Mouse (Mus musculus) heart, embryonic 13.5 days (tissue): ENCODE measurements around the gene Mok. TPM values are rescaled to one million over a fixed set of nuclear protein-coding genes. Genes with fewer than 3 reads are reported as not detected.

ENCODE experiments used
- ATAC-seq: fragments of 200-750 bp; cut with Nextera tagmentation; 2 replicates; pipeline ENCODE4 v1.8.0; 2017; ENCODE audit warnings: moderate TSS enrichment; ENCODE audit not compliant: insufficient number of reproducible peaks, low FRiP score, low TSS enrichment; ENCODE audit errors: extremely low read depth
- H3K27ac ChIP-seq: fragments of 300-500 bp; sonication (generic); replicated peaks from 2 replicates; pipeline ENCODE4 v1.5.1; 2015; ENCODE audit warnings: moderate library complexity, mild to moderate bottlenecking, inconsistent platforms
- H3K27me3 ChIP-seq: fragments of 300-500 bp; sonication (generic); replicated peaks from 2 replicates; pipeline ENCODE4 v1.6.1; 2015; ENCODE audit warnings: mild to moderate bottlenecking, inconsistent platforms
- H3K36me3 ChIP-seq: fragments of 300-500 bp; sonication (generic); 2 replicates; pipeline ENCODE4 v1.6.1; 2015; ENCODE audit warnings: mild to moderate bottlenecking, inconsistent platforms
- H3K4me1 ChIP-seq: fragments of 300-500 bp; sonication (generic); 2 replicates; pipeline ENCODE4 v1.6.1; 2015; ENCODE audit warnings: inconsistent platforms
- H3K4me2 ChIP-seq: fragments of 300-500 bp; sonication (generic); 2 replicates; pipeline ENCODE4 v1.6.1; 2015; ENCODE audit warnings: inconsistent platforms, mild to moderate bottlenecking, moderate library complexity
- H3K4me3 ChIP-seq: fragments of 300-500 bp; sonication (generic); 2 replicates; pipeline ENCODE4 v1.5.1; 2015; ENCODE audit warnings: moderate library complexity, mild to moderate bottlenecking, inconsistent platforms
- H3K9ac ChIP-seq: fragments of 300-500 bp; sonication (generic); 2 replicates; pipeline ENCODE4 v1.6.1; 2015; ENCODE audit warnings: inconsistent platforms, mild to moderate bottlenecking, moderate library complexity
- H3K9me3 ChIP-seq: fragments of 300-500 bp; sonication (generic); 2 replicates; pipeline ENCODE4 v1.6.1; 2016; ENCODE audit warnings: inconsistent platforms
- WGBS: fragments of 180-500 bp; shearing (Covaris S2); methylation state at CpG from one replicate; pipeline ENCODE4 v1.1.7; 2015; ENCODE audit warnings: mixed read lengths; 5-methylcytosine and 5-hydroxymethylcytosine counted together
- polyA plus RNA-seq: library from polyadenylated mRNA; unstranded; fragments of >200 nt; fragmentation: Nextera tagmentation; extraction: Ambion mirVana; gene quantifications from 2 replicates; pipeline ENCODE4 v1.2.1, GENCODE M21; 2015

The Mok gene
- polyA plus RNA-seq: 2.7 and 3.5 TPM in 2 replicates

DNA sequence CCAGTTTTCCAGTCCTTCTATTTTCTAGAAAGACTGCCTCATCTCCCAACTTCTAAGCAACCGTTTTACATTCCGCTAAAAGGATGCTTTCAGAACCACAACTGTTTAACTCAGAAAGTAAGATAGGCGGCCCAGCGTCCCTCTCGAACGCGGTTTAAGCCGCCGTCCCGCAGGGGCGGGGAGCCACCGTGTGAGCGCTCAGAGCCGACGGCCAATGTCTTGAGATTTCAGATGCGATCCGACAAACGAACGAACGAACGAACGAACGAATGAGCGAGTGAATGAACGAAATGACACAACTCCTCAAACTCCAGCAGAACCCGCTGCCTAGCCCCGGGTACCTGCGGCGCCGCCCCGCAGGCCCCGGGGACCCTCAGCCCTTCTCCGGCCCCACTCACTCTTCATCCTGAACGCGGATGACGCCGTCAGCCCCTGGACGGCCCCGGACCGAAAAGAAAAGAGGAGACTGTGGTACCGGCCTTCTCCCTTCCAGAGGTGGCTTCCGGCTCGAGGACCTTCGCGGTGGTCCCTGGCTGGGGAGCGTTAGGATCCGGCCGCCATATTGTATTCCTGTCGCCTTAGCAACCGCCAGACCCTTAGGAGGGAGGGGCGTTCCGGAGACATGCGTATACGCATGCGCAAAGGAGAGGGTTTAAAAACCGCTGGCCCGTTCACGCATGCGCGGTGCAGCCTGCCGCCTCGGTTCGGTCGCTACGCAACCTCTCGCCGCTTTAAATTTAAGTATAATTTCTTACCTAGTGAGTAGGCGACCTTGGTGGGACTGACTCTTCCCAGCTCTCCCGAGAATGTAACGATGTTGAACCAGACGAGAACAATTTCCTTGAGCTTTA lies at the start of gene Mok:
Mok (minus strand) TSS at position 592 of the 851 bp plus-strand sequence.
- Histone ChIP-seq H3K27ac (no peak within 1 kb of the TSS), H3K36me3 (no peaks in the 10 kb centered on the region), H3K4me3 (peak within 1 kb of the TSS; percentile 76), H3K4me1 (peaks cover 27% of the 10 kb centered on the region), H3K27me3 (no peaks in the 10 kb centered on the region), H3K9me3 (no peaks in the 10 kb centered on the region), H3K9ac (peak within 1 kb of the TSS; percentile 86), H3K4me2 (peak within 1 kb of the TSS; percentile 79)
- WGBS: under 1% methylated on average over 71 of the region's 71 CpGs
- peak; percentile 44 for ATAC-seq

DNA sequence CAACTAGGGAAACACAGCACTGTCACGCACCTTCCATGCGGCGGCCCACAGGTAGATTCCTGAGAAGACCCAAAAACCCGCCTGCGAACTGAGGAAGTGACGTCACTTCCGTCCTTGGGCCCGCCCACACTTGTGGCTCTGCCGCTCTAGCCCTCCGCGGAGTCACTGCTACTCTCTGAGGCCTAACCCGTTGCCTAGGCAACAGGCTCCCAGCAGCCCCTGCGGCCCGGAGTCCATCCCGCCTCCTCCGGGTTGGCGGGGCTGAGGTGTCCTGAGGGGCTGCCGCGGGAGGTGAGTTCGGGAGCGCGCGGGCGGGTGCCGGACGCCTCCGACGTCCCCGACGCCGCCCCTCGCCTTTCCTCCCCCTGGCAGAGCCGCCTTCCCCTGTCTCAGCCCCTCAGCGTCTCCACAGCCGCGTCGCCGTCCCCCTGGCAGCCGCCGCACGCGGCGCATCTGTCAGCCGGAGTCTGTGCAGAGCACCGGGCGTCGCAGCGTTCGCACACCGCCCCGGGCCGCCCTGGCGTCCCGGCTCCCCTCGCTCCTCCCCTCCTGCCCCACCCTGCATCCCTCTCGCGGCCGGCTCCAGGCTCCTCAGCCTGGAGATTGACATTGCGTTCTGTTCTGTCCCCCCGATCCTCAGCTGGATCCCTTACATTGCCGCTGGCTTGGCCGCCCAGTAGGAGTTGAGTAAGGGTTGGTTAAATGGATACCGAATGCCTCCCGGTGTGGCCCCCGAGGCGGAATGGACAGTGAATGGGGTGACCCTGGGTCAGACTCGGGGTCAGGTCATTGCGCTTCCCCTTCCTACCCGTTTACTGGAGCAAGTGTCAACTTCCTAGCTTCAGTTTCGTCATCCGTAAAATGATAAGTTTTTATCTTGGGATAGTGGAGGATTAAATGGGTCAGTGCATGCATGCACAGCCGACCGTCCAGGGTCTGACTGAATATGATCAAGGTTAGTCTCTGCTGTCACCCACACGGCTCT lies 48.6 kb upstream of the Mok start, which contains the start of the genes Cinp and Tecpr2:
Cinp (minus strand) TSS at position 110 of the 985 bp plus-strand sequence.
Tecpr2 (plus strand) TSS at position 229 of the 985 bp plus-strand sequence.
- Histone ChIP-seq H3K4me2 (peak within 1 kb of the TSS; percentile 97), H3K9me3 (no peaks in the 10 kb centered on the region), H3K27me3 (no peaks in the 10 kb centered on the region), H3K4me1 (peaks cover 19% of the 10 kb centered on the region), H3K4me3 (peak within 1 kb of the TSS; percentile 87), H3K9ac (peak within 1 kb of the TSS; percentile 93), H3K36me3 (no peaks in the 10 kb centered on the region), H3K27ac (peak within 1 kb of the TSS; percentile 88)
- peak; percentile 100 for ATAC-seq
- WGBS: under 1% methylated on average over 71 of the region's 74 CpGs

DNA sequence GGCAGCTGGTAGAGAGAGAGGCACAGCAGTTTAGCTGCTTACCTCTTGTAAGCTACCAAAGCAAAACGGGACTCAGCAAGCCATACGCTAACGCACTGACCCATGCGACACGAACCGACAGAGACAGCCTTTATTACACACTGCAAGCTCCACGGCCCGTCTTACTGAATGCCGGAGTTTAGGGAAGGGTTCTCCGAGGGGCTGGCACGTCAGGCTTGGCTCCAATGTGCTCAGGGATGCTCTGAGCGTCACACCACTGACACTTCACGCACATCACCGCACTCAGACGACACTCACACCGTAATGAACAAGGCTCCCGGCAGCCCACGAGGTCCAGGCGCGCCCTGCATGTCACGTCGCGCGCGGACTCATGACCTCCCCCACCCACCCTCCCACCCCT lies 47.9 kb upstream of the Mok start:
- peak; percentile 21 for ATAC-seq
- Histone ChIP-seq H3K4me2 (peak overlapping the region; percentile 97), H3K9ac (peak overlapping the region; percentile 93), H3K27ac (peak overlapping the region; percentile 53; the same call in 1 of the 2 replicates), H3K36me3 (peaks cover 3% of the 10 kb centered on the region), H3K4me1 (peaks cover 19% of the 10 kb centered on the region), H3K4me3 (peak overlapping the region; percentile 87), H3K27me3 (no peaks in the 10 kb centered on the region), H3K9me3 (no peaks in the 10 kb centered on the region)
- WGBS: 0% methylated on average over 25 of the region's 25 CpGs

DNA sequence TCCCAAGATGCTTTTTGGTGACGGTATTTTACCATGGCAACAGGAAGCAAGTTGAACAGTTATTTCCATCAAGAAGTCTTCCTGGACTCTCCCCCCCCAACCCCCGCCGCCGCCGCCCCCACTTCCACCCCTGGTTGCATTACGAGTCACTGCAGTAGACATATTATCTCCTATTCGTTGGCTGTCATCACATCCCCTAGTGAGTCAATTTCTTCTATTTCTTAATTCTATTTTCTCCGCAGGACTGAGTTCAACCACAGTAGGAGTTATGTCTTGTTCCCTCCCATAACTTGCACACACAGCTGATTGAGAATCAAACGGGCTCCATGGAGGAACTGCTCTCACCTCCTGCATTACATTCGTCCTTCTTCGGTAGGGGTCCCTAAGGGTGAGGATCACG lies 47.4 kb upstream of the Mok start:
- Histone ChIP-seq H3K36me3 (peaks cover 8% of the 10 kb centered on the region), H3K9ac (peak overlapping the region; percentile 93), H3K4me1 (peaks cover 19% of the 10 kb centered on the region), H3K27ac (no peak overlapping the region), H3K27me3 (no peaks in the 10 kb centered on the region), H3K4me2 (peak overlapping the region; percentile 97), H3K9me3 (no peaks in the 10 kb centered on the region), H3K4me3 (peak overlapping the region; percentile 87)
- no peak for ATAC-seq
- 29% methylated on average over 12 of the region's 12 CpGs for WGBS

DNA sequence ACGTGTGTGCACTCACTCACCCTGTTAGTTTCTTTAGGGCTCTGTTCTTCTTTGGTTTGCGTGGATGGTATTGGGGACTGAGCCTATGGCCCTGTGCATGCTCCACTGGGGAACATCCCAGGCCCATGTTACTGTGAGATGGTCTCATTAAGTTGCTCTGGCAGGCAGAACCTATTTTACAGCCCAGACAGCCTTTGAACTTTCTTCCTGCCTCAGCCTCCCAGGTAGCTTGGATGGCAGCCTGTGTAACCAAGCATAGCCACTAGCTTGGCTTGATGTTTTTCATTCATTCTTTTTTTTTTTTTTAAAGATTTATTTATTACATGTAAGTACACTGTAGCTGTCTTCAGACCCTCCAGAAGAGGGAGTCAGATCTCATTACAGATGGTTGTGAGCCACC lies 44.5 kb upstream of the Mok start:
- 94% methylated on average over 2 of the region's 2 CpGs for WGBS
- H3K9me3 ChIP-seq: no peaks in the 10 kb centered on the region
- no peaks in the 10 kb centered on the region for H3K27me3 ChIP-seq
- H3K4me3 ChIP-seq: no peak overlapping the region
- H3K4me2 ChIP-seq: no peak overlapping the region
- H3K27ac ChIP-seq: no peak overlapping the region
- peaks cover 32% of the 10 kb centered on the region for H3K36me3 ChIP-seq
- peaks cover 18% of the 10 kb centered on the region for H3K4me1 ChIP-seq
- no peak overlapping the region for H3K9ac ChIP-seq
- no peak for ATAC-seq

DNA sequence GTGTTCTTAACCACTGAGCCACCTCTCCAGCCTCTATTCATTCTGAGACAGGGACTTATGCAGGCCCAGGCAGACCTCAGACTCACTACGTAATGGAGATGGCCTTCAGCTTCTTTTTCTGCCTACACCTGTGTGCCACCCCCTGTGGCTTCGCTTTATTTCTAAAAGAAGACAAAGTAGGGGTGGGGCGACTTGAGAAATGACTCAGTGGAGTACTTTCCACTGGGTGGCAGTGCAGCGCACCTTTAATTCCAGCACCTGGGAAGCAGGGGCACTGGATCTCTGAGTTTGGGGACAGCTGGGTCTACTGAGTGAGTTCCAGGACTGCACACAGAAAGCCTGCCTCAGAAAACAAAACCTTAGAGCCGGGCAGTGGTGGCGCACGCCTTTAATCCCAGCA lies 41.6 kb upstream of the Mok start:
- Histone ChIP-seq H3K4me1 (no peaks in the 10 kb centered on the region), H3K27me3 (no peaks in the 10 kb centered on the region), H3K4me3 (no peak overlapping the region), H3K36me3 (peaks cover 56% of the 10 kb centered on the region), H3K4me2 (no peak overlapping the region), H3K27ac (no peak overlapping the region), H3K9ac (no peak overlapping the region), H3K9me3 (no peaks in the 10 kb centered on the region)
- no peak for ATAC-seq
- WGBS: 89% methylated on average over 7 of the region's 7 CpGs

DNA sequence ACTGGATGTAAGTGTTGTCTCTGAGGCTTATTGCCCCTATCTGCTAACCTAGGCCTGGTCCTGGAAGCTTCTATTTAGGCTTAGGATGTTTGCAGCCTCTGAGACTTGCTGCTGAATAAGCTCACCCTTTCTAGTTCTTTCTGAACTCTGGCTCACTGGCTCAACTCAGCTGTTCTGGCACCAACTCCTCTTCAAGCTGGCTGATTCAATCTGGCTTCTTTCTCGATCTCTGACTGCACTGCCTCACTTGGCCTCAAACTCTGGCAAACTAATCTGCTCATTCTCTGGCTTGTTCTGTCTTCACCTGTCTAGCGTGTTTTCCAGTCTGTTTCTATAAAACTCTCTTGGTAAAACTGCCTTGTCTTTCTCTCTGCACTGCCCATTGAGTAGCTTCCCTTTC lies 34.6 kb upstream of the Mok start:
- Histone ChIP-seq H3K4me2 (no peak overlapping the region), H3K27me3 (no peaks in the 10 kb centered on the region), H3K4me3 (no peak overlapping the region), H3K9ac (no peak overlapping the region), H3K4me1 (no peaks in the 10 kb centered on the region), H3K36me3 (peaks cover 93% of the 10 kb centered on the region), H3K27ac (no peak overlapping the region), H3K9me3 (no peaks in the 10 kb centered on the region)
- 88% methylated on average over 2 of the region's 2 CpGs for WGBS
- ATAC-seq: no peak

DNA sequence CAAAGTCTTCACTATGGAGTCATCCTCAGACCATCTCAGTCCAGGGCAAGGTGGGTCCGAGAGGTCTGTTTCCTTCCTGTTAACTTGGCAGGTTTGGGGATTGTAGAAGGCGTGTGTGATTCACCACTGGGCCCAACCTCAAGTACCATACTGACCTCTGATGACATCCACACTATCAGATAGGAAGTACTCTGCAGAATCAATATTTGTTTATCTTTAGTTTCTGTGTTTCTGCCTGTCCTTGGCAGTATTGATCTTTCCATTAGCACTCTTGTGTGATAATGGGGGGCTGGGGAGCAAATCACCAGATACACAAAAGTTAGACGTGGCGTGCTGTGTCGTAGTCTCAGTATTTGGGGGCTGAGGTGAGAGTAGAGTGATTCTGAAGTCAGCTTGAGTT lies 30.5 kb upstream of the Mok start:
- peaks cover 96% of the 10 kb centered on the region for H3K36me3 ChIP-seq
- WGBS: 87% methylated on average over 5 of the region's 5 CpGs
- no peak overlapping the region for H3K4me2 ChIP-seq

DNA sequence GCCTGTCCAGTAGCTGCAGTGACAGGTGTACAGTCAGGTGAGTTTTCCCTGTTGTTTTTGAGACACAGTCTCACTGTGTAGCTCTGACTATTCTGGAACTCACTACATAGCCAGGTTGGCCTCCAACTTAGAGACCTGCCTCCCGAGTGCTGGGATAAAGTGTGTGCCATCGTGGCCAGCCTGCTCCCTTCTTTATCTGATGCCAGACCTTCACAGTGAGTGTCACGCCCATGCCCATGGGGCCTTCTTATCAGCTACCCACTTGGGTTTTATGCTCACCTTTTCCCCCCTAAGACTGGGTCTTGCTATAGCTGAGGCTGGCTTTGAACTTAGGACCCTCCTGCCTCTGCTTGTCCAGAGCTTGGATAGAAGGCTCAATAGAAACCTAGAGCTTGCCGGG lies 29.4 kb upstream of the Mok start:
- H3K27ac ChIP-seq: no peak overlapping the region
- WGBS: 79% methylated on average over 4 of the region's 4 CpGs
- no peak overlapping the region for H3K4me3 ChIP-seq
- no peaks in the 10 kb centered on the region for H3K4me1 ChIP-seq
- no peak for ATAC-seq
- peaks cover 95% of the 10 kb centered on the region for H3K36me3 ChIP-seq
- H3K27me3 ChIP-seq: no peaks in the 10 kb centered on the region
- no peak overlapping the region for H3K9ac ChIP-seq
- H3K4me2 ChIP-seq: no peak overlapping the region
- H3K9me3 ChIP-seq: no peaks in the 10 kb centered on the region

More for the DNA sequence above, 30.5 kb upstream of the Mok start:
- no peak overlapping the region for H3K9ac ChIP-seq
- H3K27me3 ChIP-seq: no peaks in the 10 kb centered on the region
- H3K4me1 ChIP-seq: no peaks in the 10 kb centered on the region
- no peaks in the 10 kb centered on the region for H3K9me3 ChIP-seq
- no peak overlapping the region for H3K4me3 ChIP-seq
- no peak for ATAC-seq
- H3K27ac ChIP-seq: no peak overlapping the region

DNA sequence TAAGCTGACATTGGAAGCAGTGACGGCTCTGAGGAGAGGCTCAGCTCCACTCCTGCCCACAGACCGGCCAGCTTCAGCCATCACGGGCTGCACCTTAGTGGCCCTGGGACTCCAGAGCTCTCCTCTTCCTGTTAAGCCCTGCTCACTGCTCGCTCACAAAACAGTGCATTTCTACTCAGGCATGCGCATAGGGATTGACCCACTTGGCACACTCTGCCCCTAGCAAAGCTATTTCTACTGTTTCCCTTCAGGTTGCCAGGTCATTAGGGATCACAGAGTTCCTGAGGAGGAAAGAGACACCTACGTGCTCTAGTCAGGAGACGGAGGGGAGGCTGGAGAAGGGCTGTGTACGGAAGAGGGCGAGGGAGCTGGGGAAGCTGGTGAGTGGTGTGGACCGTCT lies 25.2 kb upstream of the Mok start:
- no peak overlapping the region for H3K9ac ChIP-seq
- no peak for ATAC-seq
- no peaks in the 10 kb centered on the region for H3K4me1 ChIP-seq
- no peaks in the 10 kb centered on the region for H3K27me3 ChIP-seq
- no peak overlapping the region for H3K4me2 ChIP-seq
- no peak overlapping the region for H3K27ac ChIP-seq
- WGBS: 87% methylated on average over 10 of the region's 10 CpGs
- no peaks in the 10 kb centered on the region for H3K9me3 ChIP-seq
- no peak overlapping the region for H3K4me3 ChIP-seq
- peaks cover 86% of the 10 kb centered on the region for H3K36me3 ChIP-seq

DNA sequence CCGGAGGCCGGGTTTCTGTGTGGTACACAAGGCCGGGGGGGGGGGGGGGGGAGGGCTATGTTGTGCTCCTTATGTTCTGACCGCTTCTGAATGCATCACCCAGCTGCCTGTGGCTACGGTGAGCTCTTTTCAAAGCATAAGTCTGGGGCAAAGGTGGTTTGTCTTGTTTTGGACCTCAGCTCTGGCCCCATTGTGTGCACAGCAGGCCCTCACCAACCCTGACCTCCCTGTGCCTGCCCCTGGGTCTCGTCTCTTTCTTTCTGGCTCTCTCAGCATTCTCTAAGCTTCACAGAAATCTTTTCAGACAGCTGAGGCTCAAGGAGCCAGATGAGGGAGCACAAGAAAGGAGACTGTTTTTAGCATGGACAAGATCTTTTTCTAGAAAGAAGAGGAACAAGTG lies 24.8 kb upstream of the Mok start:
- no peak overlapping the region for H3K9ac ChIP-seq
- no peaks in the 10 kb centered on the region for H3K27me3 ChIP-seq
- peaks cover 85% of the 10 kb centered on the region for H3K36me3 ChIP-seq
- no peak overlapping the region for H3K27ac ChIP-seq
- ATAC-seq: no peak
- H3K4me3 ChIP-seq: no peak overlapping the region
- H3K4me1 ChIP-seq: no peaks in the 10 kb centered on the region
- no peak overlapping the region for H3K4me2 ChIP-seq
- H3K9me3 ChIP-seq: no peaks in the 10 kb centered on the region
- 70% methylated on average over 6 of the region's 6 CpGs for WGBS
